Mouse (Mus musculus) stomach, postnatal 0 days (tissue): ENCODE data around the gene Pgpep1.

Source experiments
- CTCF ChIP-seq: IDR thresholded peaks from 2 replicates; pipeline ENCODE4 v1.5.1; 2016; ENCODE audit warnings: antibody characterized with exemption, low read depth, mild to moderate bottlenecking, moderate library complexity
- EP300 ChIP-seq: optimal IDR thresholded peaks from 2 replicates; pipeline ENCODE3; 2016; ENCODE audit warnings: antibody characterized with exemption

GRCm38 (mm10) chr8:70703287-70703686 is 43.1 kb upstream of the Pgpep1 start, which contains the start of gene Iqcn:
- TF ChIP-seq CTCF (no peak), EP300 (no peak)
